Mouse (Mus musculus) heart, embryonic 15.5 days (tissue): ENCODE data around the gene Iqcg. TPM values are rescaled to one million over a fixed set of nuclear protein-coding genes. Genes with fewer than 3 reads are reported as not detected.

Experiments
- ATAC-seq: fragments of 200-750 bp; cut with Nextera tagmentation; replicated peaks from 2 replicates; pipeline ENCODE4 v1.8.0; 2017; ENCODE audit warnings: low read depth, moderate TSS enrichment; ENCODE audit not compliant: insufficient number of reproducible peaks, insufficient read depth, low FRiP score
- H3K27ac ChIP-seq: fragments of 300-500 bp; sonication (generic); 2 replicates; pipeline ENCODE4 v1.5.1; 2015; ENCODE audit warnings: mild to moderate bottlenecking, inconsistent platforms
- H3K27me3 ChIP-seq: fragments of 300-500 bp; sonication (generic); 2 replicates; pipeline ENCODE4 v1.6.1; 2015; ENCODE audit warnings: inconsistent platforms
- H3K36me3 ChIP-seq: fragments of 300-500 bp; sonication (generic); 2 replicates; pipeline ENCODE4 v1.6.1; 2015; ENCODE audit warnings: mild to moderate bottlenecking, inconsistent platforms
- H3K4me1 ChIP-seq: fragments of 300-500 bp; sonication (generic); replicated peaks from 2 replicates; pipeline ENCODE4 v1.6.1; 2015; ENCODE audit warnings: inconsistent platforms
- H3K4me2 ChIP-seq: fragments of 300-500 bp; sonication (generic); 2 replicates; pipeline ENCODE4 v1.6.1; 2015; ENCODE audit warnings: inconsistent platforms, mild to moderate bottlenecking, moderate library complexity
- H3K4me3 ChIP-seq: fragments of 300-500 bp; sonication (generic); 2 replicates; pipeline ENCODE4 v1.5.1; 2015; ENCODE audit warnings: mild to moderate bottlenecking, inconsistent platforms
- H3K9ac ChIP-seq: fragments of 300-500 bp; sonication (generic); 2 replicates; pipeline ENCODE4 v1.6.1; 2015; ENCODE audit warnings: mild to moderate bottlenecking, inconsistent platforms
- H3K9me3 ChIP-seq: fragments of 300-500 bp; sonication (generic); replicated peaks from 2 replicates; pipeline ENCODE4 v1.6.1; 2016; ENCODE audit warnings: inconsistent platforms
- WGBS: fragments of 180-500 bp; shearing (Covaris S2); methylation state at CpG from one replicate; pipeline ENCODE4 v1.1.7; 2015; ENCODE audit warnings: mixed read lengths; 5-methylcytosine and 5-hydroxymethylcytosine counted together
- polyA plus RNA-seq: library from polyadenylated mRNA; unstranded; fragments of >200 nt; fragmentation: Nextera tagmentation; extraction: Ambion mirVana; gene quantifications from 2 replicates; pipeline ENCODE4 v1.2.1, GENCODE M21; 2015

Gene Iqcg
- polyA plus RNA-seq, 1 experiment from 2014 or later: 1.5 TPM

DNA sequence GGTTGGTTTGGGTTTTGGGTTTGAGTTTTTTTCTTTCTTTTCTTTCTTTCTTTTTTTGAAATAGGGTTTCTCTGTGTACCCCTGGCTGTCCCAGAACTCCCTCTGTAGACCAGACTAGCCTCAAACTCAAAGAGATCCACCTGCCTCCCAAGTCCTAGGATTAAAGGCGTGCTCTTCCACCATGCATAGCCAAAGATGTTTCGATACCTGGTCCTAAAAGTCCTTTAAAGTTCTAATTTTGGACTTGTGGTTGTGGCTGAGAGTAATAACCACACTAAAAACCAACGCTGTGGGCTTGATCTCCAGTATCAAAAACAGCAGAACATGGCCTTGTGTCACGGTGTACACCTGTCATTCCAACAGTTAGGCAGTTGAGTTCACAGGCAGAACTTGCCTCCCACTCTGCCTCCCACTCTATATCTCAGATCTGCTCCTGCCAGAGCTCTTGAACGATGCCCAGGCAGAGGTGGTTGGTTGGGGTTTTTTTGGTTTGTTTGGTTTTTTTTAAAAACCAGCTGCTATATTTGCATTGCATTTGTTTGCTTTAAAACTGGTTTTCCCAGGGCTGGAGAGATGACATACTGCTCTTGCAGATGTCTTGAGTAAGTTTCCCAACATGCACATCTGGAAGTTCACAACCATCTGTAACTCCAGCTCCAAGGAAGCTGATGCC lies 38.2 kb downstream of the Iqcg start:
- WGBS: 79% methylated on average over 5 of the region's 5 CpGs
- no peak overlapping the region for H3K27ac ChIP-seq
- ATAC-seq: no peak
- H3K36me3 ChIP-seq: peaks cover 20% of the 10 kb centered on the region; the same call in 1 of the 2 replicates
- no peak overlapping the region for H3K4me2 ChIP-seq
- peaks cover 3% of the 10 kb centered on the region; the same call in 1 of the 2 replicates for H3K4me1 ChIP-seq
- no peak overlapping the region for H3K9ac ChIP-seq
- no peak overlapping the region for H3K4me3 ChIP-seq
- no peaks in the 10 kb centered on the region for H3K27me3 ChIP-seq
- H3K9me3 ChIP-seq: no peaks in the 10 kb centered on the region

DNA sequence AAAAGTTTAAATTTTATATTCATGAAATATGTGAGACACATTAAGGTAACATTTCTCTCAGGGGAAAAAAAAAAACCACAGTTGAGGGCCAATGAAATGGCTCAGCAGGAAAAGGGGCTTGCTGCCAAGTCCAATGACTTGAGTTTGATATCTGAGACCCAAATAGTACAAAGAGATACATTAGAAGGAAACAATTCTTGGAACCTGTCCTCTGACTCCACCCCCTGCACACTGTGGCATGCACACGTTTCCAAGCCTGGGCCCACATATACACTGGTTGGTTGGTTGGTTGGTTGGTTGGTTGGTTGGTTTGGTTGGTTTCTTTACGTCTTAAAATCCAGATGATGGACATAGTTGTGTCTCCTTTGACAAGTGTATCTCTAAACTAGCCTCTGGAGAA lies 40.0 kb downstream of the Iqcg start:
- H3K4me2 ChIP-seq: no peak overlapping the region
- no peaks in the 10 kb centered on the region for H3K27me3 ChIP-seq
- H3K4me3 ChIP-seq: no peak overlapping the region
- H3K27ac ChIP-seq: no peak overlapping the region
- WGBS: 63% methylated on average over 2 of the region's 2 CpGs
- peaks cover 30% of the 10 kb centered on the region; the same call in 1 of the 2 replicates for H3K36me3 ChIP-seq
- H3K9ac ChIP-seq: no peak overlapping the region
- peaks cover 3% of the 10 kb centered on the region; the same call in 1 of the 2 replicates for H3K4me1 ChIP-seq
- ATAC-seq: no peak
- no peaks in the 10 kb centered on the region for H3K9me3 ChIP-seq

DNA sequence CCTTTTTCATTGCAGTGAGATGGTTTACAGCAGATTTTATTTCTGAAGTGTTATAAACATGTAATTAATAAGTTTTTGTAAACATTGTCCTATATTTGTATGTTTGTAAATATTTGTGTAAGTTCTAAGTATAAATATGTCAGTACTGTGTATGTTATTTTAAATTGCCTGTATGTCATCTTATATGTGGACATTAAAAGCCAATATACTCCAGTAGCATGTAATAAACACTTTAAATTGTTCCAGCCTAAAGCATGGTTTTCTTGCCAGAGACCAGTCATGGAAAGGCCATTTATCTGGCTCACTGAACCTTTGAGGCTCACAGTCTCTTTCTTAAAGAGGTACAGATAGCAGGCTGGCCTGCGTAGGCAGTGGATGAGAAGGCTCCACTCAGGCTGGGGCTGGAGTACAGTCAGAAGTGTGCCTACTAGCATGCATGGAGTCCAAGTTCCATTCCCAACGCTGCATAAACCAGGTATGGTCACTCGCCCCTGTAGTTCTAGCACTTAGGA lies 40.6 kb downstream of the Iqcg start:
- Histone ChIP-seq H3K27me3 (no peaks in the 10 kb centered on the region), H3K27ac (no peak overlapping the region), H3K9ac (no peak overlapping the region), H3K36me3 (peaks cover 30% of the 10 kb centered on the region; the same call in 1 of the 2 replicates), H3K4me1 (peaks cover 3% of the 10 kb centered on the region; the same call in 1 of the 2 replicates), H3K4me3 (no peak overlapping the region), H3K4me2 (no peak overlapping the region), H3K9me3 (no peaks in the 10 kb centered on the region)
- WGBS: 90% methylated on average over 3 of the region's 3 CpGs
- ATAC-seq: no peak

DNA sequence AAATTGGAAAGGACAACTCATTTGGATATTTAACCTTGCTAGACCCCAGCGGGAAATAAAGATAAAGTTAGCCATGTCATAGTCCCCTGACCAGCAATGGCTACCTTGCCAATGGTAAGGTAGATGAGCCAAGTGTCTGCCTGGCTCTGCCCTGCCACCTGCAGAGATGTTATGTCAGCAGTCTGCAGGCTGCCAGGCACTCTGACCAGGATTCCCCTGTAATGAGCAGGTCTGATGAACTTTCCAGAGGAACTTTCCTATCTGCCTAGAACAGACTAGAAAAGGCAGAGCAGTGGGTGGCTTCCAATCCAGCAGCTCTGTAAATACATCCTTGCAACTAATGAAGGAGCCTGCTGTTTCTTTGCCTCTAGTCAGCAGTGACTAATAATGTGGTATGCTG lies 41.1 kb downstream of the Iqcg start:
- H3K27ac ChIP-seq: no peak overlapping the region
- no peaks in the 10 kb centered on the region for H3K9me3 ChIP-seq
- H3K27me3 ChIP-seq: no peaks in the 10 kb centered on the region
- H3K36me3 ChIP-seq: peaks cover 35% of the 10 kb centered on the region
- no peak for ATAC-seq
- WGBS: 86% methylated on average over 1 of the region's 1 CpGs
- peaks cover 3% of the 10 kb centered on the region; the same call in 1 of the 2 replicates for H3K4me1 ChIP-seq
- no peak overlapping the region for H3K4me2 ChIP-seq
- no peak overlapping the region for H3K9ac ChIP-seq
- H3K4me3 ChIP-seq: no peak overlapping the region

DNA sequence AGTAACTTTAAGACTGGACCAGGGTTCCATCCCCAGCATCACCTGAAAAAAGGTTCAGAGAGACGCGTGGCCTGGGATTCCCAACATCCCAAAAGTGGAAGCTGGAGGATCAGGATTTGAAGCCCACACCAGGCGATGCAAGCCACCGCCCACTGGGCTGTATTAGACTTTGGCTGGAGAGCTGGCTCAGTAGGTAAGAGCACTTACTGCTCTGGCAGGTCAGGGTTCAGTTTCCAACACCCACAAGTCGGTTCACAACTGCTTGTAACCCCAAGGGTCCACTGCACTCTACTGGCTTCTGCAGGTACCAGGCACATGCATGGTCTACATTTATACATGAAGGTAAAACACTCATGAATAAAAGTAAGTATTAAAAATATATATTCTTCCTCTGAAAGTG lies 42.2 kb downstream of the Iqcg start:
- peaks cover 3% of the 10 kb centered on the region; the same call in 1 of the 2 replicates for H3K4me1 ChIP-seq
- H3K9ac ChIP-seq: no peak overlapping the region
- H3K9me3 ChIP-seq: no peaks in the 10 kb centered on the region
- H3K27me3 ChIP-seq: no peaks in the 10 kb centered on the region
- H3K4me2 ChIP-seq: no peak overlapping the region
- 94% methylated on average over 5 of the region's 5 CpGs for WGBS
- no peak for ATAC-seq
- no peak overlapping the region for H3K27ac ChIP-seq
- peaks cover 46% of the 10 kb centered on the region for H3K36me3 ChIP-seq
- no peak overlapping the region for H3K4me3 ChIP-seq

DNA sequence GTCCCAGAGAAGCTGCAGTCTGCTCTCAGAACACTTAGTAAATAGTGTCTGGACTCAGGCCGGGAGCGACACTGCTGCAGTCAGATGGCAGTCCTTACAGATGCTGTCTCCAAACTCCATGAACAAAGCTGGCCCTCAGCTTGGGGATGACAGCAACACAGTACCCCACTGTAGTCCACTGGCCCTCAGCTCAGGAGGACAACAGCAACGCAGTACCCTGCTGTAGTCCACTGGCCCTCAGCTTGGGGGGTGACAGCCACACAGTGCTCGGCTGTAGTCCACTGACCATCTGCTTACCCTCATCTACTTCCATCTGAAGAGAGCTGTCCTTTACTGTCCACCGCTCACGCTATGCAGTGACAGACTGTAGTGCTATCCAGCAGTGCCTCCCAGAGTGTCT lies 45.9 kb downstream of the Iqcg start:
- Histone ChIP-seq H3K4me2 (no peak overlapping the region), H3K9ac (no peak overlapping the region), H3K27ac (no peak overlapping the region), H3K36me3 (peaks cover 56% of the 10 kb centered on the region), H3K9me3 (no peaks in the 10 kb centered on the region), H3K27me3 (no peaks in the 10 kb centered on the region), H3K4me3 (no peak overlapping the region), H3K4me1 (peaks cover 8% of the 10 kb centered on the region; the same call in 1 of the 2 replicates)
- ATAC-seq: no peak
- WGBS: 92% methylated on average over 6 of the region's 6 CpGs

DNA sequence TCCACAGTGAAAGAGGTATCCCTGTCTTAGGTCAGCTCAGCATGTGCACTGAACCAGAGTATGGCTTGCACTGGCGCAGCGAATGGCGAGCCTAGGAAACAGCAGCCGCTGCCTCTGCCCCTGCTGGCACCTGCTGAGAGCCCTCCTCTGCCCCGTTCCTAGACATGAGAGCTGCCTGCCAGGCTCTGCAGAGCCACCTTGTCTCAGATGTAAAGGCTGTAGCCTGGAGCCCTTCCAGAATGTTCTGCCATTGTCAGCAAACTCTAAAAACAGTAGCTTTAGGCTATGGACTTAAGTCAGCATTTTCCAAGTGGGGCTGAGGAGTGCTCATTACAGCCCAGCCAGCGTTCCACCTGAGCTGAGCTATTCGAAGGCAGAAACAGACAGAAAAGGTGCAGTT lies 48.6 kb downstream of the Iqcg start:
- peaks cover 13% of the 10 kb centered on the region; the same call in 1 of the 2 replicates for H3K4me1 ChIP-seq
- peaks cover 33% of the 10 kb centered on the region for H3K36me3 ChIP-seq
- no peak for ATAC-seq
- no peak overlapping the region for H3K4me2 ChIP-seq
- no peak overlapping the region for H3K27ac ChIP-seq
- H3K27me3 ChIP-seq: no peaks in the 10 kb centered on the region
- no peaks in the 10 kb centered on the region for H3K9me3 ChIP-seq
- no peak overlapping the region for H3K4me3 ChIP-seq
- H3K9ac ChIP-seq: no peak overlapping the region
- 87% methylated on average over 7 of the region's 7 CpGs for WGBS

DNA sequence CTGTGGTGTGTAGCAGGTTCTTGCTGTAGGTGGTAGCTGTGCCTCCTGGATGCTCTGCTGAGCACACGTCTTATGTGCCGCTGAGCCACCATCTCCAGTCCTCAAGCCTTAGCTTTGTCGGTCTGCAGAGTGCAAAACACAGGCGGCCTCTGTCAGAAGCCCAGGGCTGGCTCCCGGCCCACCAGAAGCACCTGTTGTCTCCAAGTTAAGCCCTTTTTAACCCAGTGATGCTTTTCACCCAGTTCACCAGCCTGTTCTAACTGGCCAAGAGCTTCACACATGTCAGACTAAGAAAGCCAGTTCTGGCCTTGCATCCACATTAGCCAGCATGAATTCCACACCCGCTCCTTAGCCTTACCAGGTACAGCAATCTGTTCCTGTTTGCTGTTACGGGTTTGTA lies 49.1 kb downstream of the Iqcg start:
- Histone ChIP-seq H3K9me3 (no peaks in the 10 kb centered on the region), H3K27me3 (no peaks in the 10 kb centered on the region), H3K4me2 (no peak overlapping the region), H3K27ac (no peak overlapping the region), H3K36me3 (peaks cover 28% of the 10 kb centered on the region), H3K4me3 (no peak overlapping the region), H3K4me1 (peaks cover 13% of the 10 kb centered on the region; the same call in 1 of the 2 replicates), H3K9ac (no peak overlapping the region)
- no peak for ATAC-seq
- 89% methylated on average over 7 of the region's 7 CpGs for WGBS

DNA sequence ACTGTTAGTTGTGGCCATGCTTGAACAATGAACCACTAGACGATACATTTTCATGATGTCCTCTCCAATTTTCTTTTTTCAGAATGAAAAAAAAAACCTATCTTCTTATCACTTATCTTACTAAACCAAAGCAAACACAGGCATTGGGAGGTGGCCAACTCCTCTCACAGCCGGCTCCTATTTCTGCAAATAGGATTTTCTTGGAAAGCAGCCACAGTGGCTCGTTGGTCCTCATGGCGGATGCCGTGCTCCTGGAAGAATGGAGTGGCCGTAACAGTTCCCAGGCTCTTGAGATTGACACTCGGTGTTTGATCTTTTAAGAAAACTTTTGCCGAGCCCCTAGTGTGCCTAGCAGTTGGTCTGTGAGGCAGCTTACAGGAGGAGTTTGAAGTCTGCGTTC lies 50.8 kb downstream of the Iqcg start:
- Histone ChIP-seq H3K27ac (peak overlapping the region; percentile 61), H3K36me3 (peaks cover 42% of the 10 kb centered on the region), H3K4me3 (no peak overlapping the region), H3K9ac (no peak overlapping the region), H3K4me1 (peaks cover 13% of the 10 kb centered on the region; the same call in 1 of the 2 replicates), H3K27me3 (no peaks in the 10 kb centered on the region), H3K4me2 (peak overlapping the region; percentile 43), H3K9me3 (no peaks in the 10 kb centered on the region)
- no peak for ATAC-seq
- WGBS: 13% methylated on average over 9 of the region's 9 CpGs

DNA sequence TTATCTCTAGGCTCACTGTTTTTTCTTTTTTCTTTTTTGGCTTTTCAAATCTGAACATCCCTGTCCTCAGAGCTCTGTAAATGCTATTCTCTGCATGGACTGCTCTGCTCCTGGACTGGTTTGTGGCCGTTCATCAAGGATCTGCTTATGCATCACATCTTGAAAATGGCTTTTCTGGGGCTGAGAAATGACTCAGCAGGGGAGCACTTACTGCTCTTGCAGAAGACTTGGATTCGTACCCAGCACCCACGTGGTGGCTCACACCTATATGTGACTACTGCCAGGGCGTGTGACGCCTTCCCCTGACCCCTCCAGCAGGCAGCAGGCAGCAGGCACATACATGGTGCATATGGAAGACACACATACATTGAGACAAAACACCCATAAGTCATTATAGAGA lies 63.9 kb downstream of the Iqcg start:
- H3K36me3 ChIP-seq: peaks cover 55% of the 10 kb centered on the region
- no peak for ATAC-seq
- 92% methylated on average over 5 of the region's 5 CpGs for WGBS

DNA sequence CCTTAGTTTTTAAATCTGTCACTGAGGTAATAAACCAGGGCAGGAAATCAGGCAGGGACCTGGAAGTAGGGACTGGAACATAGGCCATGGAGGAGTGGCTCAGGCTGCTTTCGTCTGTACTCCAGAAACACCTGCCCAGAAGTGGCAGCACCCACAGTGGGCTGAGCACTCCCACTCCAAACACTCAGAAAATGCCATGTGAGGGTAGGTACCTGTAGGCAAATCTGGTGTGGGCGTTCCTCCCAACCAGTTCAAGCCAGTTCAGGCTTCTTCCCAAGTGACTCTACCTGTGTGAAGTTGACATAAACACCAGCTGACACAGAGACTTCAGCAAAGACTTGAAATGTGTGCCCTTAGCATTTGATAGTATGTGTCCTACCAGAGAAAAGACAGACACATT lies 71.4 kb downstream of the Iqcg start:
- Histone ChIP-seq H3K4me2 (no peak overlapping the region), H3K4me1 (no peaks in the 10 kb centered on the region), H3K27ac (no peak overlapping the region), H3K9ac (no peak overlapping the region), H3K27me3 (no peaks in the 10 kb centered on the region), H3K36me3 (peaks cover 54% of the 10 kb centered on the region), H3K4me3 (no peak overlapping the region), H3K9me3 (no peaks in the 10 kb centered on the region)
- ATAC-seq: no peak
- 90% methylated on average over 2 of the region's 2 CpGs for WGBS

More for the DNA sequence above, 63.9 kb downstream of the Iqcg start:
- H3K27ac ChIP-seq: no peak overlapping the region
- H3K4me1 ChIP-seq: no peaks in the 10 kb centered on the region
- no peak overlapping the region for H3K4me3 ChIP-seq
- no peak overlapping the region for H3K9ac ChIP-seq
- no peaks in the 10 kb centered on the region for H3K9me3 ChIP-seq
- no peak overlapping the region for H3K4me2 ChIP-seq
- H3K27me3 ChIP-seq: no peaks in the 10 kb centered on the region

DNA sequence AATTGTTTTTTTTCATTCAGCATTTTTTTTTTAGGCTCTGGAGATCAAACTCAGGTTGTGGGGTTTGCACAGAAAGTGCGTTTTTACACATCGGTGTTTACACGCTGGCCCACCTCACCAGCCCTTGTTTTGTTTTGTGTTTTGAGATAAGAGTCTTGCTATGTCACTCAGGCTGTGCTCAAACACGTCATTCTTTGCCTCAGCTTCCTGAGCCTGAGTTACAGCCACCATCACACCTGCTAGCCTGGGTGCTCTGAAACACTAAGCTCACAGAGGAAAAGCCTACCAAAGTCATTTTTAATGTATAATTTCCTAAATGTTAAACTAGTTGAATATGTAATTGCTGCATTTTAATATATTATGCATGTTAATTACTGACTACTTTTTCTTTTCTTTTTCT lies 74.6 kb downstream of the Iqcg start:
- H3K4me3 ChIP-seq: no peak overlapping the region
- ATAC-seq: no peak
- 71% methylated on average over 4 of the region's 4 CpGs for WGBS
- no peak overlapping the region for H3K9ac ChIP-seq
- no peaks in the 10 kb centered on the region for H3K9me3 ChIP-seq
- no peak overlapping the region for H3K27ac ChIP-seq
- peaks cover 45% of the 10 kb centered on the region for H3K36me3 ChIP-seq
- no peaks in the 10 kb centered on the region for H3K4me1 ChIP-seq
- H3K27me3 ChIP-seq: no peaks in the 10 kb centered on the region
- no peak overlapping the region for H3K4me2 ChIP-seq
